Mouse (Mus musculus) intestine, embryonic 15.5 days (tissue): ENCODE results near the gene Parvg. TPM values are rescaled to one million over a fixed set of nuclear protein-coding genes. Genes with fewer than 3 reads are reported as not detected.

Experiments used
- ATAC-seq: fragments of 200-750 bp; cut with Nextera tagmentation; 2 replicates; pipeline ENCODE4 v1.8.0; 2017; ENCODE audit warnings: moderate TSS enrichment, moderate library complexity
- H3K27ac ChIP-seq: fragments of 300-500 bp; sonication (generic); 2 replicates; pipeline ENCODE4 v1.5.1; 2015; ENCODE audit warnings: mild to moderate bottlenecking, inconsistent platforms
- H3K27me3 ChIP-seq: fragments of 300-500 bp; sonication (generic); replicated peaks from 2 replicates; pipeline ENCODE4 v1.6.1; 2015; ENCODE audit warnings: inconsistent platforms
- H3K36me3 ChIP-seq: fragments of 300-500 bp; sonication (generic); 2 replicates; pipeline ENCODE4 v1.6.1; 2015; ENCODE audit warnings: inconsistent platforms
- H3K4me1 ChIP-seq: fragments of 300-500 bp; sonication (generic); replicated peaks from 2 replicates; pipeline ENCODE4 v1.6.1; 2015; ENCODE audit warnings: inconsistent platforms
- H3K4me2 ChIP-seq: fragments of 300-500 bp; sonication (generic); replicated peaks from 2 replicates; pipeline ENCODE4 v1.6.1; 2015; ENCODE audit warnings: mild to moderate bottlenecking, inconsistent platforms
- H3K4me3 ChIP-seq: fragments of 300-500 bp; sonication (generic); replicated peaks from 2 replicates; pipeline ENCODE4 v1.5.1; 2015; ENCODE audit warnings: inconsistent platforms
- H3K9ac ChIP-seq: fragments of 300-500 bp; sonication (generic); 2 replicates; pipeline ENCODE4 v1.6.1; 2015; ENCODE audit warnings: inconsistent platforms
- H3K9me3 ChIP-seq: fragments of 300-500 bp; sonication (generic); 2 replicates; pipeline ENCODE4 v1.6.1; 2016; ENCODE audit warnings: inconsistent platforms
- WGBS: fragments of 180-500 bp; shearing (Covaris S2); methylation state at CpG from one replicate; pipeline ENCODE4 v1.1.7; 2015; 5-methylcytosine and 5-hydroxymethylcytosine counted together
- polyA plus RNA-seq: library from polyadenylated mRNA; unstranded; fragments of >200 nt; fragmentation: Nextera tagmentation; extraction: Ambion mirVana; gene quantifications from 2 replicates; pipeline ENCODE4 v1.2.1, GENCODE M21; 2015

The Parvg gene
- polyA plus RNA-seq, 1 experiment from 2014 or later: 3.0 TPM

GRCm38 (mm10) chr15:84336281-84336817 is 12.5 kb downstream of the Parvg start:
- Histone ChIP-seq H3K4me1 (no peaks in the 10 kb centered on the region), H3K36me3 (no peaks in the 10 kb centered on the region), H3K27ac (no peak overlapping the region), H3K4me2 (no peak overlapping the region), H3K27me3 (no peaks in the 10 kb centered on the region), H3K9me3 (no peaks in the 10 kb centered on the region), H3K4me3 (no peak overlapping the region), H3K9ac (no peak overlapping the region)
- no peak for ATAC-seq
- WGBS: 73% methylated on average over 12 of the region's 12 CpGs

GRCm38 (mm10) chr15:84337599-84337998 is 13.8 kb downstream of the Parvg start:
- no peak overlapping the region for H3K9ac ChIP-seq
- no peak for ATAC-seq
- H3K27ac ChIP-seq: no peak overlapping the region
- no peak overlapping the region for H3K4me3 ChIP-seq
- no peaks in the 10 kb centered on the region for H3K36me3 ChIP-seq
- H3K4me1 ChIP-seq: no peaks in the 10 kb centered on the region
- H3K27me3 ChIP-seq: no peaks in the 10 kb centered on the region
- no peak overlapping the region for H3K4me2 ChIP-seq
- WGBS: 64% methylated on average over 5 of the region's 5 CpGs
- no peaks in the 10 kb centered on the region for H3K9me3 ChIP-seq

GRCm38 (mm10) chr15:84340926-84341325 is 17.1 kb downstream of the Parvg start:
- H3K4me2 ChIP-seq: no peak overlapping the region
- H3K9me3 ChIP-seq: no peaks in the 10 kb centered on the region
- 47% methylated on average over 2 of the region's 2 CpGs for WGBS
- no peak overlapping the region for H3K9ac ChIP-seq
- H3K36me3 ChIP-seq: no peaks in the 10 kb centered on the region
- ATAC-seq: no peak
- H3K27me3 ChIP-seq: no peaks in the 10 kb centered on the region
- H3K27ac ChIP-seq: no peak overlapping the region
- H3K4me3 ChIP-seq: no peak overlapping the region
- no peaks in the 10 kb centered on the region for H3K4me1 ChIP-seq

- Histone ChIP-seq H3K4me2 (no peak overlapping the region), H3K27ac (no peak overlapping the region), H3K4me3 (no peak overlapping the region), H3K4me1 (0 out of 2 replicates have a peak, but pooled peaks cover 5% of the 10 kb centered on the region), H3K9me3 (no peaks in the 10 kb centered on the region), H3K36me3 (no peaks in the 10 kb centered on the region), H3K9ac (no peak overlapping the region), H3K27me3 (no peaks in the 10 kb centered on the region)
- ATAC-seq: no peak
- 93% methylated on average over 4 of the region's 4 CpGs for WGBS
Measured at GRCm38 (mm10) chr15:84348769-84349168, 24.9 kb downstream of the Parvg start.

- Histone ChIP-seq H3K27ac (no peak overlapping the region), H3K27me3 (no peaks in the 10 kb centered on the region), H3K36me3 (no peaks in the 10 kb centered on the region), H3K4me3 (no peak overlapping the region), H3K9me3 (no peaks in the 10 kb centered on the region), H3K9ac (no peak overlapping the region), H3K4me2 (no peak overlapping the region), H3K4me1 (0 out of 2 replicates have a peak, but pooled peaks cover 5% of the 10 kb centered on the region)
- WGBS: 38% methylated on average over 14 of the region's 14 CpGs
- no peak for ATAC-seq
Measured at GRCm38 (mm10) chr15:84349915-84350738, 26.3 kb downstream of the Parvg start.

GRCm38 (mm10) chr15:84351342-84351741 is 27.5 kb downstream of the Parvg start:
- no peaks in the 10 kb centered on the region for H3K36me3 ChIP-seq
- H3K9ac ChIP-seq: no peak overlapping the region
- H3K4me1 ChIP-seq: 0 out of 2 replicates have a peak, but pooled peaks cover 5% of the 10 kb centered on the region
- WGBS: 89% methylated on average over 7 of the region's 7 CpGs
- H3K9me3 ChIP-seq: no peaks in the 10 kb centered on the region
- H3K27ac ChIP-seq: no peak overlapping the region
- no peaks in the 10 kb centered on the region for H3K27me3 ChIP-seq
- H3K4me3 ChIP-seq: no peak overlapping the region
- no peak overlapping the region for H3K4me2 ChIP-seq
- no peak for ATAC-seq

- 56% methylated on average over 21 of the region's 21 CpGs for WGBS
- no peak overlapping the region for H3K4me3 ChIP-seq
- no peak for ATAC-seq
- H3K36me3 ChIP-seq: no peaks in the 10 kb centered on the region
- 0 out of 2 replicates have a peak, but pooled peaks cover 5% of the 10 kb centered on the region for H3K4me1 ChIP-seq
- no peaks in the 10 kb centered on the region for H3K9me3 ChIP-seq
- no peak overlapping the region for H3K9ac ChIP-seq
- H3K27me3 ChIP-seq: no peaks in the 10 kb centered on the region
- H3K4me2 ChIP-seq: no peak overlapping the region
- H3K27ac ChIP-seq: peak overlapping the region; percentile 48; the same call in 1 of the 2 replicates
Measured at GRCm38 (mm10) chr15:84351915-84352844, 28.4 kb downstream of the Parvg start.

GRCm38 (mm10) chr15:84355081-84355480 is 31.3 kb downstream of the Parvg start:
- Histone ChIP-seq H3K27me3 (no peaks in the 10 kb centered on the region), H3K4me2 (no peak overlapping the region), H3K4me1 (peaks cover 3% of the 10 kb centered on the region; the same call in 1 of the 2 replicates), H3K9me3 (no peaks in the 10 kb centered on the region), H3K4me3 (no peak overlapping the region), H3K36me3 (no peaks in the 10 kb centered on the region), H3K9ac (no peak overlapping the region), H3K27ac (no peak overlapping the region)
- ATAC-seq: no peak
- 72% methylated on average over 5 of the region's 5 CpGs for WGBS

- whole genome bisulfite sequencing: 76% methylated on average over 3 of the region's 3 CpGs
- no peaks in the 10 kb centered on the region for H3K9me3 ChIP-seq
- no peaks in the 10 kb centered on the region for H3K36me3 ChIP-seq
- ATAC-seq: no peak
- no peak overlapping the region for H3K9ac ChIP-seq
- no peak overlapping the region for H3K4me2 ChIP-seq
- no peaks in the 10 kb centered on the region for H3K27me3 ChIP-seq
- H3K4me1 ChIP-seq: peaks cover 10% of the 10 kb centered on the region; the same call in 1 of the 2 replicates
- no peak overlapping the region for H3K27ac ChIP-seq
- no peak overlapping the region for H3K4me3 ChIP-seq
Measured at GRCm38 (mm10) chr15:84364746-84365145, 40.9 kb downstream of the Parvg start.

- Histone ChIP-seq H3K9ac (no peak overlapping the region), H3K36me3 (no peaks in the 10 kb centered on the region), H3K4me2 (no peak overlapping the region), H3K27ac (no peak overlapping the region), H3K4me1 (0 out of 2 replicates have a peak, but pooled peaks cover 3% of the 10 kb centered on the region), H3K4me3 (no peak overlapping the region), H3K27me3 (no peaks in the 10 kb centered on the region), H3K9me3 (no peaks in the 10 kb centered on the region)
- 49% methylated on average over 17 of the region's 17 CpGs for WGBS
- no peak for ATAC-seq
Measured at GRCm38 (mm10) chr15:84365675-84366381, 42.0 kb downstream of the Parvg start.

- WGBS: 85% methylated on average over 10 of the region's 10 CpGs
- Histone ChIP-seq H3K4me3 (no peak overlapping the region), H3K9ac (no peak overlapping the region), H3K9me3 (no peaks in the 10 kb centered on the region), H3K27me3 (no peaks in the 10 kb centered on the region), H3K4me2 (no peak overlapping the region), H3K4me1 (0 out of 2 replicates have a peak, but pooled peaks cover 3% of the 10 kb centered on the region), H3K27ac (no peak overlapping the region), H3K36me3 (no peaks in the 10 kb centered on the region)
- ATAC-seq: no peak
Measured at GRCm38 (mm10) chr15:84366574-84366989, 42.8 kb downstream of the Parvg start.
